Mouse (Mus musculus) midbrain, embryonic 15.5 days (tissue): Measurements from ENCODE around the gene Olfr221. TPM values are rescaled to one million over a fixed set of nuclear protein-coding genes. Genes with fewer than 3 reads are reported as not detected.

ENCODE experiments used
- ATAC-seq: fragments of 200-750 bp; cut with Nextera tagmentation; replicated peaks from 2 replicates; pipeline ENCODE4 v1.8.0; 2017; ENCODE audit warnings: moderate TSS enrichment
- H3K27ac ChIP-seq: fragments of 300-500 bp; sonication (generic); 2 replicates; pipeline ENCODE4 v1.5.1; 2015; ENCODE audit warnings: mild to moderate bottlenecking, inconsistent platforms
- H3K27me3 ChIP-seq: fragments of 300-500 bp; sonication (generic); replicated peaks from 2 replicates; pipeline ENCODE4 v1.6.1; 2015; ENCODE audit warnings: inconsistent platforms
- H3K36me3 ChIP-seq: fragments of 300-500 bp; sonication (generic); replicated peaks from 2 replicates; pipeline ENCODE4 v1.6.1; 2015; ENCODE audit warnings: inconsistent platforms
- H3K4me1 ChIP-seq: fragments of 300-500 bp; sonication (generic); 2 replicates; pipeline ENCODE4 v1.6.1; 2015; ENCODE audit warnings: inconsistent platforms
- H3K4me2 ChIP-seq: fragments of 300-500 bp; sonication (generic); 2 replicates; pipeline ENCODE4 v1.6.1; 2015; ENCODE audit warnings: inconsistent platforms, mild to moderate bottlenecking, moderate library complexity
- H3K4me3 ChIP-seq: fragments of 300-500 bp; sonication (generic); 2 replicates; pipeline ENCODE4 v1.5.1; 2015; ENCODE audit warnings: mild to moderate bottlenecking, inconsistent platforms
- H3K9ac ChIP-seq: fragments of 300-500 bp; sonication (generic); 2 replicates; pipeline ENCODE4 v1.6.1; 2015; ENCODE audit warnings: mild to moderate bottlenecking, inconsistent platforms
- H3K9me3 ChIP-seq: fragments of 300-500 bp; sonication (generic); 2 replicates; pipeline ENCODE4 v1.6.1; 2016; ENCODE audit warnings: inconsistent platforms
- WGBS: fragments of 180-500 bp; shearing (Covaris S2); methylation state at CpG from one replicate; pipeline ENCODE4 v1.1.7; 2015; ENCODE audit warnings: mixed read lengths; 5-methylcytosine and 5-hydroxymethylcytosine counted together
- polyA plus RNA-seq: library from polyadenylated mRNA; unstranded; fragments of >200 nt; fragmentation: Nextera tagmentation; extraction: Ambion mirVana; gene quantifications from 2 replicates; pipeline ENCODE4 v1.2.1, GENCODE M21; 2015

Gene Olfr221
- polyA plus RNA-seq, 1 experiment from 2014 or later = not detected

- no peak for ATAC-seq
- no peaks in the 10 kb centered on the region for H3K27me3 ChIP-seq
- no peak overlapping the region for H3K4me2 ChIP-seq
- WGBS = 94% methylated on average over 4 of the region's 4 CpGs
- H3K9ac ChIP-seq = no peak overlapping the region
- peaks cover 74% of the 10 kb centered on the region for H3K36me3 ChIP-seq
- H3K27ac ChIP-seq = no peak overlapping the region
- no peaks in the 10 kb centered on the region for H3K9me3 ChIP-seq
- H3K4me3 ChIP-seq = no peak overlapping the region
- H3K4me1 ChIP-seq = peaks cover under 1% of the 10 kb centered on the region
Observed at GRCm38 (mm10) chr14:51994453-51994852, 47.8 kb downstream of the Olfr221 start.

DNA sequence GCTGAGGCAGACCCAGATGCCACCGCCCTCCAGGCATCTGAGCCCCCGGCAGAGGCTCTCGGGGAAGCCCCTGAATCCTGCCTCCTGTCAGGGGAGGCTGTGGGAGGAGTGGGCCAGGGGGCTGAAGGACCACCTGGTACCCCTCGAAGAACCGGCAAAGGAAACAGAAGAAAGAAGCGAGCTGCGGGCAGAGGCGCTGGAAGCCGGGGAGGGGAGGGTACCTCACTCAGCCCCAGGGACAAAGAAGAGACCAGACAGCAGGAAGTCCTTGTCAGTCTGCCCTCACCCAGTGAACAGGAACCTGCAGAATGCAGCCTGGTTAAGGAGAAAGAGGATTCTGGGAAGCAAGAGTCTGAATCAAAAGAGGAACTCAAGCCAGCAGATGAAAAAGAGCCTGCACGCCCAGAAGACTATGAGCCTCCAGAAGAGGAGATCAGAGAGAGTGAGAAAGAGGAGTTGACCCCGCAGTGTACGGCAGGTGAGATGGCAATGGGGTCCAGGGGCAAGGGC, 52.7 kb downstream of the Olfr221 start:
- no peak overlapping the region for H3K9ac ChIP-seq

DNA sequence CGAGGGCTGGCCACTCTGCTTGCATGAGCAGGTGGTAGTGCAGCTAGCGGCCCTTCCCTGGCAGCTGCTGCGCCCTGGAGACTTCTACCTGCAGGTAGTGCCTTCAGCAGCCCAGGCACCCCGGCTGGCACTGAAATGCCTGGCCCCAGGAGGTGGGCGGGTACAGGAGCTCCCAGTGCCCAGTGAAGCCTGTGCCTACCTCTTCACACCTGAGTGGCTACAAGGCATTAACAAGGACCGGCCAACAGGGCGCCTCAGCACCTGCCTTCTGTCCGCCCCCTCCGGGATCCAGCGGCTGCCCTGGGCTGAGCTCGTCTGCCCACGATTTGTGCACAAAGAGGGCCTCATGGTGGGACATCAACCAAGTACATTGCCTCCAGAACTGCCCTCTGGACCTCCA, 53.5 kb downstream of the Olfr221 start:
- 74% methylated on average over 12 of the region's 12 CpGs for WGBS
- Histone ChIP-seq H3K27me3 (no peaks in the 10 kb centered on the region), H3K4me3 (no peak overlapping the region), H3K9me3 (no peaks in the 10 kb centered on the region), H3K4me2 (no peak overlapping the region), H3K27ac (no peak overlapping the region), H3K36me3 (peaks cover 40% of the 10 kb centered on the region), H3K9ac (no peak overlapping the region), H3K4me1 (peaks cover 38% of the 10 kb centered on the region)
- ATAC-seq = no peak

More for the DNA sequence above, 52.7 kb downstream of the Olfr221 start:
- Histone ChIP-seq H3K4me2 (no peak overlapping the region), H3K27me3 (no peaks in the 10 kb centered on the region), H3K9me3 (no peaks in the 10 kb centered on the region), H3K4me1 (peaks cover 34% of the 10 kb centered on the region), H3K27ac (0 out of 2 replicates have a peak overlapping the region, but pooled peaks have one; percentile 12), H3K36me3 (peaks cover 47% of the 10 kb centered on the region), H3K4me3 (no peak overlapping the region)
- 63% methylated on average over 12 of the region's 12 CpGs for WGBS
- ATAC-seq = no peak

GRCm38 (mm10) chr14:51987177-51987576, 55.1 kb downstream of the Olfr221 start:
- Histone ChIP-seq H3K9ac (no peak overlapping the region), H3K27me3 (no peaks in the 10 kb centered on the region), H3K4me2 (no peak overlapping the region), H3K36me3 (peaks cover 37% of the 10 kb centered on the region), H3K4me3 (no peak overlapping the region), H3K9me3 (no peaks in the 10 kb centered on the region), H3K4me1 (peaks cover 43% of the 10 kb centered on the region), H3K27ac (no peak overlapping the region)
- WGBS = 95% methylated on average over 6 of the region's 6 CpGs
- no peak for ATAC-seq

DNA sequence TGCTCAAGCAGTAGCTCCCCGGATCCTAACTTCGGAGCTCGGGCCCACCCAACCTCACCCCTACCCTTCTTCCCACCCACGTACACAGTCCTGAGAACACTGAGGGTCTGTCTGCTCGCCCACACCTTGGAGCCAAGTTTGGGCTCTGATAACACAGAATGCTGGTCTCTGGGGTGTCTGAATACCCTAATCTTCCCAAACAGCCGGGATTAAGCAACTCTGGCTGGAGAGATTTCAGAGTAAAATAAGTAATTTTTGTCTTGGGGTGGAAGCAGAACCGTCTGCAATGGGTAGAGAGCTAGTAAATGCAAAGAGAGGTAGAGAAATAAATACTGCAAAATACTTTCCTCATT, 56.1 kb downstream of the Olfr221 start:
- Histone ChIP-seq H3K9ac (peak overlapping the region; percentile 95), H3K4me2 (peak overlapping the region; percentile 83), H3K4me3 (peak overlapping the region; percentile 77), H3K4me1 (peaks cover 43% of the 10 kb centered on the region), H3K9me3 (no peaks in the 10 kb centered on the region), H3K36me3 (peaks cover 27% of the 10 kb centered on the region), H3K27me3 (no peaks in the 10 kb centered on the region), H3K27ac (peak overlapping the region; percentile 92)
- 1% methylated on average over 7 of the region's 7 CpGs for WGBS
- no peak for ATAC-seq

GRCm38 (mm10) chr14:51985301-51986152, 56.7 kb downstream of the Olfr221 start:
- H3K36me3 ChIP-seq = peaks cover 21% of the 10 kb centered on the region
- peak overlapping the region; percentile 95 for H3K9ac ChIP-seq
- peak; percentile 60 for ATAC-seq
- peaks cover 43% of the 10 kb centered on the region for H3K4me1 ChIP-seq
- H3K27me3 ChIP-seq = no peaks in the 10 kb centered on the region
- WGBS = under 1% methylated on average over 27 of the region's 27 CpGs
- H3K4me2 ChIP-seq = peak overlapping the region; percentile 83
- H3K4me3 ChIP-seq = peak overlapping the region; percentile 77
- H3K9me3 ChIP-seq = no peaks in the 10 kb centered on the region
- H3K27ac ChIP-seq = peak overlapping the region; percentile 92

DNA sequence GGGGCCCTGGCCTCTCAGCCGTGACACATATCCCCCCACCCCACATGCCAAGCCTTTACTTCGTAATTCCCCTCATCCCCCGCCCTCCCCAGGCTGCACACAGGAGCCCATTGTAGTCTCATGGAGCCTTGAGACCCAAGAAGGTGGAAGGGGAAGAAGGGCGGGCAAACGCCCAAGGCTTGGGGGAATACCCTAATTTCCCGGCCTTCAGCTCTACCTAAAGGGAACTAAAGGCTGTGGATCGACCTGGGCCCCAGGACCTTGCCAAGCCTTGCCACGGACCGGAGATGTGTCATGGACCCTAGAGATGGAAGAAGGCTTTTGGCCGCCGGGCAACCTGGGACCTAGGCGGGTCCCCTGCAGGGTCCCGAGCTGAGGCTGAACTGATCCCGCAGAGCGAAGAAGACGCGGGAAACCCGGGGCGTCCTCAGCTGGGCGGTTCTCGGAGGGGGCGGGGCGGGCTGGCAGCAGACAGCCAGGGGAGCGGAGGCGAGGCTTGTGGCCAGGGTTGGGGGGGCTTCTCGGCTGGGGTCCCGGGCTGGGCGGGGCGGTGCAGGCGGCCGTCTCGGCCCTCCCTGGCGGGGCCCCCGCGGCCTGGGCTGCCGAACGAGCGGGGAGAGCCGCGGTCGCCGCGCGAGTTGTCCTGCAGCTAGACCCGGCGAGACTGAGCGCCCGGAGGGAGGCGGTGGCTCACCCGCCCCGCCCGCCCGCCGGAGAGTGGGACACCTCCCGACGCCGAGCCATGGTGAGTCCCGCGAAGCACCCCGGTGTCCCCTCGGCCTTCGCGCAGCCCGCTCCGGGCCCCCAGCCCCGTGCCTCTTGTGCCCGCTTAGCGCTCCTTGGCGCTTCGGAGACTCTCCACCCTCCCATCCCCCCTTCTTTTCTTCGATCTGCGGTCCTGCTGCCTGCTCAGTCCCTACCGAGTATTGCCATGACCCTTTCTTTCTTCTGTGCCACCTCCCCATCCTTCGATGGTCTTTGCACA, 57.7 kb downstream of the Olfr221 start, which contains the start of gene Arhgef40:
Gene Arhgef40, plus strand, starts transcription at position 473 of the 985 bp plus-strand sequence.
- peak; percentile 92 for ATAC-seq
- under 1% methylated on average over 50 of the region's 74 CpGs for WGBS
- no peaks in the 10 kb centered on the region for H3K27me3 ChIP-seq
- peaks cover 43% of the 10 kb centered on the region for H3K4me1 ChIP-seq
- H3K36me3 ChIP-seq = peaks cover 11% of the 10 kb centered on the region; the same call in 1 of the 2 replicates
- H3K9me3 ChIP-seq = no peaks in the 10 kb centered on the region
- H3K9ac ChIP-seq = peak within 1 kb of the TSS; percentile 95
- H3K4me3 ChIP-seq = peak within 1 kb of the TSS; percentile 77
- H3K4me2 ChIP-seq = peak within 1 kb of the TSS; percentile 83
- H3K27ac ChIP-seq = peak within 1 kb of the TSS; percentile 92

Other genes starting within 250 kb of the Olfr221 start
- gene AY358078, start 242.4 kb downstream of the Olfr221 start, polyA plus RNA-seq = not detected in 2 replicates
- not detected in 2 replicates for gene Ear6, start 188.8 kb downstream of the Olfr221 start, polyA plus RNA-seq
- 99.3 and 100 TPM in 2 replicates for gene Mettl17, start 157.6 kb downstream of the Olfr221 start, polyA plus RNA-seq
- gene Slc39a2, start 149.6 kb downstream of the Olfr221 start, polyA plus RNA-seq = 2.4 and 3.0 TPM in 2 replicates
- gene Ndrg2, start 128.3 kb downstream of the Olfr221 start, polyA plus RNA-seq = 170 and 196 TPM in 2 replicates
- not detected in 2 replicates for gene Tppp2, start 124.0 kb downstream of the Olfr221 start, polyA plus RNA-seq
- not detected in 2 replicates for gene Rnase13, start 119.7 kb downstream of the Olfr221 start, polyA plus RNA-seq
- 89.2 and 90.9 TPM in 2 replicates for gene Arhgef40, start 57.7 kb downstream of the Olfr221 start, polyA plus RNA-seq
- gene Tmem253, start 26.8 kb downstream of the Olfr221 start, polyA plus RNA-seq = 0.50 and 0.78 TPM in 2 replicates
- gene Zfp219, start 21.7 kb downstream of the Olfr221 start, polyA plus RNA-seq = 45.9 and 54.5 TPM in 2 replicates
- 480 and 482 TPM in 2 replicates for gene Hnrnpc, start 61.6 kb upstream of the Olfr221 start, polyA plus RNA-seq
- gene Rpgrip1, start 68.2 kb upstream of the Olfr221 start, polyA plus RNA-seq = 51.3 and 53.3 TPM in 2 replicates
- 43.0 and 45.4 TPM in 2 replicates for gene Supt16, start 155.0 kb upstream of the Olfr221 start, polyA plus RNA-seq
- gene Chd8, start 215.3 kb upstream of the Olfr221 start, polyA plus RNA-seq = 37.8 and 43.9 TPM in 2 replicates
- 56.0 and 61.0 TPM in 2 replicates for gene Tox4, start 236.7 kb upstream of the Olfr221 start, polyA plus RNA-seq
- 64.0 and 67.6 TPM in 2 replicates for gene Rab2b, start 237.1 kb upstream of the Olfr221 start, polyA plus RNA-seq